Mouse (Mus musculus) small intestine, adult 2 months (tissue): ENCODE results near the gene Mtmr4.

Experiments used
- CTCF ChIP-seq: fragments of 200-500 bp; IDR thresholded peaks from 2 replicates; pipeline ENCODE4 v1.5.1; 2012; ENCODE audit warnings: low read depth, mild to moderate bottlenecking, control low read depth, inconsistent platforms, low read length, moderate library complexity, mixed read lengths; ENCODE audit not compliant: insufficient replicate concordance, insufficient read length; ENCODE audit errors: extremely low read depth
- POLR2A ChIP-seq: fragments of 200-500 bp; IDR thresholded peaks from 2 replicates; pipeline ENCODE4 v1.6.1; 2012; ENCODE audit warnings: low read depth, mild to moderate bottlenecking, control low read depth, inconsistent platforms, low read length, moderate library complexity

DNA sequence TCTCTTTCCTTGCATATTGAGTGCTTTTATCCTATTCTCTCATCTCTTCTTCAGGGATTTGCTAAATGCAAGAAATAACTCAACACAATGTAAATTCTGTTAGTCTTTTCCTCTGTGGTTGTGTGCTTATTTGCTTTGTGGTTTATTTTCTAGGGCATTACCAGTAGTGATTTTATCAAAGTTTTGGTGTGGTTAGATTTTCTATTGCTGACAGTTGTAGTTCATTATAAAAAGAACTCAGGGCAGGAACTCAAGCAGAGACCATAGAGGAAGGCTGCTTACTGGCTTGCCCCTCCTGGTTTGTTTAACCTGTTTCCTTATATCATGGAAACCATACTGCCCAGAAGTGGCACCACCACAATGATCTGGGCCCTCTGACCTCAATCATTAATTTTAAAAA, 50.9 kb downstream of the Mtmr4 start:
- no peak for TF ChIP-seq POLR2A
- no peak for TF ChIP-seq CTCF
